Mouse (Mus musculus): ENCODE data around the gene Sp3. TPM values are rescaled to one million over a fixed set of nuclear protein-coding genes. Genes with fewer than 3 reads are reported as not detected.
A peak's percentile ranks its signal among the peaks of the same experiment; 100 is the strongest.
"Not testable (repeated sequence)": the region's sequence is repeated elsewhere in the genome, so short reads cannot be mapped to it uniquely, and the experiment has no call there.

Sp3 gene
- total RNA-seq, 2 experiments from 2014 or later, result 50.2 to 55.8 TPM

DNA sequence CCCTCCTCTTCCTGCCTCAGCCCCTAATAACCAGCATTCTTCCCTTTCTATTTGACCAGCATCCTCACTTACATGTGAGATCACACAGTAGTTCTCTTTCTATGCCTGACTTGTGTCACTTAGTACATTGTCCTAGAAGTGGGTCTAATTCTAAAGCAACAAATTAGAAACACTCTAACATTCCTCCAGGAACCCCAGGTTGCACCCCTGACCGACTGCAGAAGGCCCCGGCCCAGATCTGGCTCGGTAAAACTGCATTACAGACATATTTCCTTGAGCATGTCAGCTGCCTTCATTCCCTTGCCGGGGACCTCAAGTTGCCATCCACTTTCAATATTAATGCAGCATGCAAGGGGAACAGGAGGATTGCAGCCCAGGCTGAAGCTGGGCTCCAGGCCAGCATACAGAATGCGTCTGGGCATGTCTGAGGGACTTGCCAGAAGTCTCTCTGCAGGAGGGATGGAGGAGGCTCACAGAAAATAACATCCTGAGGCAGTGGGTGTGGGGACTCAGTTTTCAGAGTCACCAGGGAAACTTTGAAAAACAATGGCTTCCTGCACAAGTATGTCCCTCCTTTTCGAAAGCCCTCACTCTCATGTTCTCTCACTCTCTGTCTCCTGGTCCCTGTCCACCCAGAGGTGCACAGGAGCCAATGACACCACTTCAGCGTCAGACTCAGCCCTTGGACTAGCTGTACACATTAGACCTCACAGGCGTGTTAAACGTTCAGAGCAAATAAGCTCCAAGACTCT, 15.3 kb upstream of the Sp3 start:
- peak; percentile 57 to 89 for DNase-seq (ENCODE audit: low spot score in 2 of 2)
- intact Hi-C loops (cut with DNase I), result no loop called here

GRCm38 (mm10) chr2:72994165-72994564, 13.9 kb upstream of the Sp3 start:
- intact Hi-C loops (cut with DNase I), result no loop called here
- no peak for DNase-seq (ENCODE audit: low spot score in 2 of 2)

DNA sequence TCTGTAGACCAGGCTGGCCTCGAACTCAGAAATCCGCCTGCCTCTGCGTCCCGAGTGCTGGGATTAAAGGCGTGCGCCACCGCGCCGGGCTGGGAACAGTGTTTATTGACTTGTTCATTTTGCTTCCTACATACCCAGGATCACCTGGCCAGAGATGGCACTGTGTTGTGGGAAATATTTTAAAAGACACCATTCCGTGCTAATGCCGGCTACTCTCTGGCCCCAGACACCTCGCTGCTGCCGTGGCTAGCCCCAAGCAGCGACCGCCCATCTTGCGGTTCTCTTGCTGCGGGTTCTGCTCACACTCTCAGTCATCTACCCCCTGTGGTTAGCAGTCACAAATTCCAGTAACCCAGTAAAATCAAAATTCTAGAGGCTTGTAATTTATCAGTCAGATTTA, 12.3 kb upstream of the Sp3 start:
- no peak for DNase-seq (ENCODE audit: low spot score in 2 of 2)
- intact Hi-C loops (cut with DNase I), result no loop called here

- intact Hi-C loops (cut with DNase I); DNase-seq (ENCODE audit: low spot score in 2 of 2): not testable (repeated sequence)
These were observed 8.7 kb upstream of the Sp3 start for GRCm38 (mm10) chr2:72988945-72989344.

DNA sequence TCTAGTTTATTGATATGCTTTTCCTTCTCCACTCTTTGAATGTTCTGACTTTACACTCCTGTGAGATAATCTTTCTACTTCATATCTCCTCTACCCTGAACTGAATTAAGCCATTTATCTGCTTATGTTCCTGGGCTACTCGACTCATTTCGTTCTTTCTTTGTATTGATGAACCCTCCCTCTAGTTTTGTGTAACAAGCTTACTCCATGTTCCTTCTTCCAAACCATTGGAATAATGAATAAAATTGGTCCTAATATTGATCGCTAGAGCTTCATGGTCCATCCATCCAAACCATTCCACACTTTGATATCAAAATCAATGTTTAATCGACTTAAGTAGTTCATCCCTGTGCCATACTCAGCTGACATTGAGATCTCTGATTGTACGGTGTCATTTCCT, 6.4 kb upstream of the Sp3 start, which contains the start of gene Gm11084:
Gm11084 (minus strand) TSS at position 101 of the 400 bp plus-strand sequence.
- DNase-seq (ENCODE audit: low spot score in 2 of 2), result no peak
- intact Hi-C loops (cut with DNase I), result no loop called here

GRCm38 (mm10) chr2:72985516-72985915, 5.3 kb upstream of the Sp3 start:
- intact Hi-C loops (cut with DNase I), result no loop called here
- no peak for DNase-seq (ENCODE audit: low spot score in 2 of 2)

DNA sequence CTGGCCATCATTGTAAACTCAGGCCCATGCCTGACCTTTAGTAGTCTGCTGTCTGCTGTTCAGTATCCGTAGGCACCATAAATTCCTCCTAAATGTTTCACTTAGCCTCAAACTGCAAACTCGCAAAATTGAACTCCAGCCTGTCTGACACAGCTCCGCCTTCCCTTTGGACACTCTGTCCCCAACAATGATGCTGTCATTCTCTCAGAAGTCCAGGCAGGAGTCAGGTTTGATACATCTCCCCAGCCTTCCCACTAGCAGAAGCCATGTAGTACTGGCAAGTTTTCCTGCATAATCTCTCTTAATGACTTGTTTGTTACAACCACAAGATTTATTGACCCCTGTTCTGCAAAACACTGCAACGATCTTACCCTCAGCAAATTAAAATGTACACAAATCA, 4.6 kb upstream of the Sp3 start:
- intact Hi-C loops (cut with DNase I), result loop anchor here (5.0 kb wide), 1 partner anchor 77 kb away; no protein-coding TSS in a partner anchor
- no peak for DNase-seq (ENCODE audit: low spot score in 2 of 2)

GRCm38 (mm10) chr2:72983211-72983610, 3.0 kb upstream of the Sp3 start:
- intact Hi-C loops (cut with DNase I), result loop anchor here (5.0 kb wide), 1 partner anchor 79 kb away; no protein-coding TSS in a partner anchor
- no peak for DNase-seq (ENCODE audit: low spot score in 2 of 2)

DNA sequence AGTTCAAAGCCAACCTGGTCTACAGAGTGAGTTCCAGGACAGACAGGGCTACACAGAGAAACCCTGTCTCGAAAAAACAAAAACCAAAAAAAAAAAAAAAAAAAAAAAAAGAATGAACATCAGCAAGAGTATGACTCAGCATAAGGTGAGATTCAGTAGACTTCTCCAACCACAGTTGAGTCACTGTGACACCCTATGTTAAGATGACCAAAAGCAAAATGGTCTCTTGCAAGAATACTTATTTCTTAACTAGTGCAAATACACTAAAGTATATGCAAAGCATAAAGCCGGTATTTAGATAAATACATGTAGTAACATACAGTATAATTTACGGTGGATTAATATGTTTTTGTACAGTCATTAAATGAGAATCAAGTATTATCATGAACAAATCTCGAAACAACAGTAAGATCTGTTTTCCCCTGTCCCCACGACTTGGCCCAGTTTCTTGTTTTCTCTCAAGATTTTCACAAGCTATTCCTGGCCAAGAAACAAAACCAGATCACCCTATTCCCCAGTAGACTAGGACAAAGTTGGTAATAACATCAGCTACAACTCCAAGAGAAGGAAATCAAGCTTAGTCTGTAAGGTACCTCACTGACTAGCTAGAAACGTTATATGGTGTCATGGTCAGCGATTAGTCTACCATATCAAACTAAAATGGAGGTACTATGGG, 2.0 kb upstream of the Sp3 start:
- intact Hi-C loops (cut with DNase I), result loop anchor here (5.0 kb wide), 1 partner anchor 80 kb away; no protein-coding TSS in a partner anchor
- DNase-seq (ENCODE audit: low spot score in 2 of 2), result no peak

DNA sequence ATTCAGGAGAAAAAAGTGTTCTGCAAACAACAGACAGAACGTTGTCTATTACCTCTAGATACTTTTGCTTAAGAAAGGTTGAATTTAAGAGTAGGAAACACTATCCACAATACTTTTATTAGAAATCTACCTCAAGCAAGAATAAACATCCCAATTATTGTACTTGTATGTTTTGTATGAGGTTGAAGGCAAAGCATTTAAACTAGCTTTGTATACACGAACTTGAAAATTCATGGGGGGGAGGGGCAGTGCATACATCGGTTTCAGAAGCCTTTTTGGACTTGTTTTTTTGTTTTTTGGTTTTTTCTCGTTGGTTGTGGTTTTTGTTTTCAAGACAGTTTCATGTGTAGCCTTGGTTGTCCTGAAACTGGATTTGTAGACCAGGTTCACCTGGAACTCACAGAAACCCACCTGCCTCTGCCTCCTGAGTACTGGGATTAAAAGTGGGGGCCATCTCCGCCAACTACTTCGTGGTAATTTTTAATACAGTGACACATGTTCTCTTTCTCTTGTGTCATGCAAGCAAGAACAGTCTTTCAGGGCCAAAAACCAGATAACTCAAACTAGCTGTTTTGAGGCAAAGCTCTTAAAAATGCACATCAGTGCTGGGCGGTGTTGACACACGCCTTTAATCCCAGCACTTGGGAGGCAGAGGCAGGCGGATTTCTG, 1.3 kb upstream of the Sp3 start:
- intact Hi-C loops (cut with DNase I), result loop anchor here (5.0 kb wide), 1 partner anchor 81 kb away; no protein-coding TSS in a partner anchor
- DNase-seq (ENCODE audit: low spot score in 2 of 2), result no peak

GRCm38 (mm10) chr2:72981075-72981420, 802 bp upstream of the Sp3 start:
- intact Hi-C loops (cut with DNase I), result loop anchor here (5.0 kb wide), 1 partner anchor 81 kb away; no protein-coding TSS in a partner anchor
- DNase-seq (ENCODE audit: low spot score in 2 of 2), result no peak

DNA sequence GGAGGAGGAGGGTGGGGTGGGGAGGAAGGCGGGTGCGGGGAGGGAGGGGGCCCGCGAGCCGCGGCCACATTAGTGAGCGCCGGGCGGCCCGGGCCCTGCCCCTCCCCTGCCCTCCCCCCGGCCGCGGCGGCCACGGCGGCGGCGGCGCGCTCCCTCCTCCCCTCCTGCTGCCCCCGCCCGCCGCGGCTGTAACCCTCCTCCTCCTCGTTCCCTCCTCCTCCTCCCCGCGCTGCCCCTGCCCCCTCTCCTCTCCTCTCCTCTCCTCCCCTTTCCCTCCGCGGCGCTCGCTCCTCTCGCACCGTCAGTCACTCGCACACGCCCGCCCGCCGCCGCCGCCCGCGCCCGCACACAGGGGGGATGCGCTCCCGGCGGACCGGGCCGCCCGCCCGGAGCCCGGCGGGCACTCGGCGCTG, 581 bp downstream of the Sp3 start:
- intact Hi-C loops (cut with DNase I), result loop anchor here (1.0 to 5.0 kb wide), 4 partner anchors 83 to 463 kb away; no protein-coding TSS in a partner anchor

GRCm38 (mm10) chr2:72978901-72979658, 1.2 kb downstream of the Sp3 start:
- DNase-seq (ENCODE audit: low spot score in 2 of 2), result peak; percentile 83 to 85

More for the DNA sequence above, 581 bp downstream of the Sp3 start:
- DNase-seq (ENCODE audit: low spot score in 2 of 2), result peak; percentile 73 to 76

DNA sequence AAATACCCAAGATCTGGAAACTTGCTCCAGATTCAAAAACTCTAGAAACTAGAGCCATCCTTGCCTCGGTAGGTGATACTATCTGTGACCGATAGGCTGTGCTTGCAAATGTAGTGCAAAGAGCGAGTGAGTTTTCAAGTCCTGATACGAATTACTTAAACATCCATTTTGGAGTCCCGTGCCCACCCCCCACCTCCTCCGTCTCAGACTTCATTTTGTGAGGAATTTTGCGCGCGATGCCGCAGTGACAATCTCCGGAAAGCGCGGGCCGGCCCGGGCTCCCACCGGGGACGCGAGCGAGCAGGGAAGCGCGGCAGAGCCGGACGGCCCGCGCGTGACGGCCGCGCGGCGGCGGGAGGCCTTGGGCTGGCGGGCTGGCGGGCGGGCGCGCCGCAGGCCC, 1.8 kb downstream of the Sp3 start:
- DNase-seq (ENCODE audit: low spot score in 2 of 2), result peak in 1 of 2 experiments; percentile 47
- intact Hi-C loops (cut with DNase I), result loop anchor here (2.0 to 5.0 kb wide), 2 partner anchors 299 to 462 kb away; no protein-coding TSS in a partner anchor

More at GRCm38 (mm10) chr2:72978901-72979658, 1.2 kb downstream of the Sp3 start:
- intact Hi-C loops (cut with DNase I), result loop anchor here (2.0 to 5.0 kb wide), 2 partner anchors 298 to 462 kb away; no protein-coding TSS in a partner anchor

DNA sequence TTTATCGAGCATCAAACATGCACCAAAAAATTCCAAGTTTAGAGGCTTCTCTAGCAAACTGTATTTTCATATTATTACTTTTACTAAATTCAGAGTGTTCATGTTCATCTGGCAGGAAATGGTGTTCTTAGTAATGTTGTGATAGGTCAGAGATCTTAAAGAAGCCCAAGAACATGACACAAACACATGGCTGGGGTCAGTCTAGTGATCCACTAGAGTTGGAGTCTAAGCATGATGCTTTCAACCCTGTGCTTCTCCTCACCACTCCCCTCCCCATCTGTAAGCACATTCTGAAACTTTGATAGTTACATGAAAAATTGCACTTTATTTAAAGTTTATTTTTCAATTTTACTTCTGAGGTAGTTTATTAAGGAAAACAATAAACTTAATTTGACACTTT, 3.0 kb downstream of the Sp3 start:
- no peak for DNase-seq (ENCODE audit: low spot score in 2 of 2)
- intact Hi-C loops (cut with DNase I), result loop anchor here (5.0 kb wide), 1 partner anchor 300 kb away; no protein-coding TSS in a partner anchor

- intact Hi-C loops (cut with DNase I), result loop anchor here (5.0 kb wide), 1 partner anchor 301 kb away; no protein-coding TSS in a partner anchor
- no peak for DNase-seq (ENCODE audit: low spot score in 2 of 2)
These were observed 4.2 kb downstream of the Sp3 start for GRCm38 (mm10) chr2:72976036-72976435.

DNA sequence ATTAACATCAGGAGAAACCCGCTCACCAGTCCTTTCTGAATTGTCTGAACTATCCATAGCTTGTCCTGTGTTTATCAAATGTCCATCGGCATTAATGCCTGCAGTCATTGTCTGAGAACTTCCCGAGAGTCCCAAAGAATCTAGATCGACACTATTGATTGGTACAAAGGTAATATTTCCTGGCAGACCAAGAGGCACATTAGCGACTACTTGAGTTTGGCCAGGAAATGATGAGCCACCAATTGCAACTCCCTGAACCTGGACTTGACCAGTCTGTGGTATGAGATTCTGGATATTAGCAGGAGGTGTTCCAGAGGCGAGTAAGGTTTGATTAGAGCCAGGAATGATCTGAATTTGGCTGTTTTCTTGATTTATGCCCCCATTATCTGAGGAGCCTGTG, 9.4 kb downstream of the Sp3 start:
- intact Hi-C loops (cut with DNase I), result no loop called here
- DNase-seq (ENCODE audit: low spot score in 2 of 2), result no peak

DNA sequence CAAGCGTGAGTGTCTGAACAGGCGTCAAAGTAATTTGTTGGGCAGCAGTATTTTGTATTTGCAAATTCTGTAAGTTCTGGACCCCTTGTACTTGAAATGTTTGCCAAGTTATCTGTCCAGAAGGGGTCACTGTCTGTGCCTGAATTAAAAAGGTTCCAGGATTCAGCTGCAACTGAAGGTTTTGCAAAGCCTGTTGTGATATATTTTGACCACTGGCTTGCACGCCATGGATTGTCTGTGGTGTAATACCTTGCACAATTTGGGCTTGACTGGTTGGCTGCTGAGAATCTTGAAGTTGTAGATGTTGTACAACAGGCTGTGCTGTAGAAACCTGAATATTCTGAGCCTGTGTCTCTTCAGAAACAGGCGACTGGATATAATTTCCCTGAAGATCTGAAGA, 9.9 kb downstream of the Sp3 start:
- intact Hi-C loops (cut with DNase I), result no loop called here
- no peak for DNase-seq (ENCODE audit: low spot score in 2 of 2)

DNA sequence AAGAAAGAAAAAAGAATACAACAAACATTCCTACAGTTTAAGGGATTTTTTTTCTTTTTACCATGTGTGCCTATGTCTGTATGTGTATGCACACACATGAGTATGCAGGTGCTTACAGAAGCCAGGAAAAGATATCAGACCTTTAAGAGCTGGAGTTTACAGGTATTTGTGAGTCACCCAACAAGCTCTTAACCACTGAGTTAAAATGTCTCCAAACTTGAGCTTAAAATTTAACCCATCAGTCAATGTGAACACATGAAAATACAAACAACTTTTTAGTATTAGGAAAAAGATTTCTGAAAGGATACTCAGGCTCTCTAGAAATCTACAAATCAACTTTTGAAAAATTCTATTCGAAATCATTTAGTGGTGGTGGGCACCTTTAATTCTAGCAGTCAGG, 11.7 kb downstream of the Sp3 start:
- no peak for DNase-seq (ENCODE audit: low spot score in 2 of 2)
- intact Hi-C loops (cut with DNase I), result no loop called here

Data from left cerebral cortex, postnatal 25 days (tissue).